Mouse (Mus musculus): Measurements from ENCODE around the gene Stpg3. TPM values are rescaled to one million over a fixed set of nuclear protein-coding genes. Genes with fewer than 3 reads are reported as not detected.
"Not testable (repeated sequence)": the region's sequence is repeated elsewhere in the genome, so short reads cannot be mapped to it uniquely, and the experiment has no call there.

Gene Stpg3
- polyA plus RNA-seq (2016; fragmentation: Nextera tagmentation; extraction: Ambion mirVana): not detected in 2 replicates

DNA sequence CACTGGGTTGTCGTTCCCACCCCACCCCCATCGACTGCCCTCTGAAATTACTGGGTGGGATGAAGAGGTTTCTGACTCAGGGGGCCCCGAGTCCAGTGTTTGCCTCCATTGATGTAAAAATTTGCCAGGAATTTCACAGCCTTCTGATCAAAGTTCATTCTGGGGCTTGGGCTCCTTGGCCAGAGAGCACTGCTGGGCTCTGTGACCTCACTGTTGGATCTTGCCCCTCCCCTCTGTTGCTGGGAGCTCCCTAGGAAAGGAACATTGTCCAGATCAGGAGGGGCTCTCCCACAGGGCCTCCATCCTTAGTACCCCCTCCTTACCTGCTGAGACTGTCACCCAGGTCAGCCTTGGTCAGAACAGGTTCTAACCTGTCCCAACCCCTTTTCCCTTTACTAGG lies at the start of gene Stpg3:
Stpg3 (minus strand) TSS at position 194 of the 400 bp plus-strand sequence.
- Histone ChIP-seq H3K36me3 (replicated peaks) (no peaks in the 10 kb centered on the region), H3K27ac (no peak within 1 kb of the TSS), H3K4me2 (no peak within 1 kb of the TSS), H3K4me3 (replicated peaks) (no peak within 1 kb of the TSS), H3K9me3 (no peaks in the 10 kb centered on the region), H3K27me3 (peaks cover 12% of the 10 kb centered on the region; the same call in 1 of the 2 replicates), H3K4me1 (peaks cover 16% of the 10 kb centered on the region), H3K9ac (no peak within 1 kb of the TSS)
- WGBS: 75% methylated on average over 3 of the region's 3 CpGs
- no peak for ATAC-seq (ENCODE audit: low FRiP score)

GRCm38 (mm10) chr2:25263623-25264285 lies 49.3 kb upstream of the Stpg3 start:
- Histone ChIP-seq H3K4me2 (peak overlapping the region; percentile 99), H3K4me1 (peaks cover 49% of the 10 kb centered on the region), H3K27me3 (peaks cover 24% of the 10 kb centered on the region), H3K36me3 (replicated peaks) (peaks cover 10% of the 10 kb centered on the region), H3K27ac (no peak overlapping the region), H3K4me3 (replicated peaks) (peak overlapping the region; percentile 79), H3K9me3 (no peaks in the 10 kb centered on the region), H3K9ac (peak overlapping the region; percentile 68)
- WGBS: 21% methylated on average over 12 of the region's 12 CpGs
- no peak for ATAC-seq (ENCODE audit: low FRiP score)

DNA sequence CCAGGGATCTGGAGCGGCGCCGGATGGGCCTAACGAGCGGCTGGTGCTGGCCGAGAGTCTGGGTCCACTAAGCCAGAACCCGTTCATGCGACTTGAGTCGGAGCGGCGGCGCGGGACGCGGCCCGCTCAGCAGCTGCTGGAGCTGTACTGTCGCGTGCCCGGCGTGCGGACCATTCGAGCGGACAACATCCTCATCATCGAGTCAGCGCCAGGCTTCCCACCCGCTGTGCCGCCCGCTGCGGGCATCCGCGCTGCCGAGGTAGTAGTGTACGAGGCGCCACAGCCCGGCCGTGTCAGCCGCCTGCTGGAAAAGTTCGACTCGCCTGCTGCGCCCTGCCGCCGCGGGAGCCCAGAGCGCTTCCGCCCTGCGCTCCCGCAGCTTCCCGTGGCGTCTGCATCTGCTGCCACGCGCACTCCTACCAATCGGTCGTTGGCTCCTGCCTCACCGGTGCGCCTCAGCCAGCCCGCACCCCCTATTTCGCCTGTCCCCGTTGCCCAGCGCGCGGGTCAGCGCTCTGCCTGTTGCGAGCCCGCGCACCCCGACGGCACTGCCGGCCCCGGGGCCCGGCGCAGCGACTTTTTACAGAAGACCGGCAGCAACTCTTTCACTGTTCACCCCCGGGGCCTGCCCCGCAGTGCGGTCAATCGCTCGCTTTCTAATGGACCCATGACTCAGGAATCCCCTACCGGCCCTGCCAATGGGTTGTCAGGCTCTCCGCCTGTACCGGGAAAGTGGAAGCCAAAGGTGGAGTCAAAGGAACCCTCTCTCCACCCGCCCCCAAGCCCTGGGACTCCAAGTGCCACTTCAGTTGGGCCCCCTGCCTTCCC lies 48.6 kb upstream of the Stpg3 start:
- Histone ChIP-seq H3K9ac (peak overlapping the region; percentile 68), H3K27me3 (peaks cover 24% of the 10 kb centered on the region), H3K4me3 (replicated peaks) (peak overlapping the region; percentile 79), H3K4me1 (peaks cover 49% of the 10 kb centered on the region), H3K4me2 (peak overlapping the region; percentile 99), H3K9me3 (no peaks in the 10 kb centered on the region), H3K36me3 (replicated peaks) (peaks cover 5% of the 10 kb centered on the region; the same call in 1 of the 2 replicates), H3K27ac (0 out of 2 replicates have a peak overlapping the region, but pooled peaks have one; percentile 36)
- under 1% methylated on average over 74 of the region's 82 CpGs for WGBS
- ATAC-seq (ENCODE audit: low FRiP score): peak; percentile 24

- Histone ChIP-seq H3K9ac (peak within 1 kb of the TSS; percentile 68), H3K4me2 (peak within 1 kb of the TSS; percentile 99), H3K27me3 (peaks cover 24% of the 10 kb centered on the region), H3K9me3 (no peaks in the 10 kb centered on the region), H3K27ac (0 out of 2 replicates have a peak within 1 kb of the TSS, but pooled peaks have one; percentile 36), H3K4me1 (peaks cover 47% of the 10 kb centered on the region), H3K4me3 (replicated peaks) (peak within 1 kb of the TSS; percentile 79), H3K36me3 (replicated peaks) (no peaks in the 10 kb centered on the region)
- peak; percentile 99 for ATAC-seq (ENCODE audit: low FRiP score)
- WGBS: under 1% methylated on average over 34 of the region's 39 CpGs
These were observed 47.9 kb upstream of the Stpg3 start, which contains the start of gene Tprn for GRCm38 (mm10) chr2:25262291-25262767. Tprn (plus strand) TSS chr2:25262618.

- 0 out of 2 replicates have a peak overlapping the region, but pooled peaks have one; percentile 25 for H3K9ac ChIP-seq
- peak overlapping the region; percentile 99 for H3K4me2 ChIP-seq
- no peaks in the 10 kb centered on the region for H3K9me3 ChIP-seq
- H3K36me3 ChIP-seq (replicated peaks): no peaks in the 10 kb centered on the region
- peaks cover 24% of the 10 kb centered on the region for H3K27me3 ChIP-seq
- 0 out of 2 replicates have a peak overlapping the region, but pooled peaks have one; percentile 5 for H3K27ac ChIP-seq
- WGBS: 46% methylated on average over 12 of the region's 12 CpGs
- 0 out of 2 replicates have a peak, but pooled peaks have one; percentile 1 for ATAC-seq (ENCODE audit: low FRiP score)
- H3K4me3 ChIP-seq (replicated peaks): peak overlapping the region; percentile 79
- peaks cover 46% of the 10 kb centered on the region for H3K4me1 ChIP-seq
These were observed 47.4 kb upstream of the Stpg3 start for GRCm38 (mm10) chr2:25261870-25262269.

- Histone ChIP-seq H3K27ac (no peak overlapping the region), H3K27me3 (peaks cover 12% of the 10 kb centered on the region), H3K4me2 (no peak overlapping the region), H3K9me3 (no peaks in the 10 kb centered on the region), H3K4me3 (replicated peaks) (no peak overlapping the region), H3K36me3 (replicated peaks) (no peaks in the 10 kb centered on the region), H3K4me1 (peaks cover 39% of the 10 kb centered on the region), H3K9ac (no peak overlapping the region)
- no peak for ATAC-seq (ENCODE audit: low FRiP score)
- 54% methylated on average over 2 of the region's 2 CpGs for WGBS
These were observed 44.5 kb upstream of the Stpg3 start for GRCm38 (mm10) chr2:25258887-25259286.

DNA sequence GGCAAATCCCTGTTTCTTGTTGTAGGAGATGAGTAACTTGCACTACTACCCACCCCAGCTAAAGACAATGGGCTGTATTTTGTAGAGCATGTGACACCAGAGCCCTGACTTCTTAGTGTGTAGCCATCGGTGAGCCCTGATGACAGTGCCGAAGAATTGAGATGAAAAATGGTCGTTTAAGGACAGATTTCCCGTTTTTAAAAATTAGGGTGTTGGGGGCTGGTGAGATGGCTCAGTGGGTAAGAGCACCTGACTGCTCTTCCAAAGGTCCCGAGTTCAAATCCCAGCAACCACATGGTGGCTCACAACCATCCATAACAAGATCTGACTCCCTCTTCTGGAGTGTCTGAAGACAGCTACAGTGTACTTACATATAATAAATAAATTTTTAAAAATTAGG lies 42.8 kb upstream of the Stpg3 start:
- not testable (repeated sequence) for H3K4me3 ChIP-seq (replicated peaks); H3K4me2 ChIP-seq; ATAC-seq (ENCODE audit: low FRiP score); H3K9ac ChIP-seq; H3K36me3 ChIP-seq (replicated peaks); H3K27me3 ChIP-seq; H3K27ac ChIP-seq; H3K9me3 ChIP-seq
- WGBS: 93% methylated on average over 5 of the region's 5 CpGs
- peaks cover 26% of the 10 kb centered on the region for H3K4me1 ChIP-seq

DNA sequence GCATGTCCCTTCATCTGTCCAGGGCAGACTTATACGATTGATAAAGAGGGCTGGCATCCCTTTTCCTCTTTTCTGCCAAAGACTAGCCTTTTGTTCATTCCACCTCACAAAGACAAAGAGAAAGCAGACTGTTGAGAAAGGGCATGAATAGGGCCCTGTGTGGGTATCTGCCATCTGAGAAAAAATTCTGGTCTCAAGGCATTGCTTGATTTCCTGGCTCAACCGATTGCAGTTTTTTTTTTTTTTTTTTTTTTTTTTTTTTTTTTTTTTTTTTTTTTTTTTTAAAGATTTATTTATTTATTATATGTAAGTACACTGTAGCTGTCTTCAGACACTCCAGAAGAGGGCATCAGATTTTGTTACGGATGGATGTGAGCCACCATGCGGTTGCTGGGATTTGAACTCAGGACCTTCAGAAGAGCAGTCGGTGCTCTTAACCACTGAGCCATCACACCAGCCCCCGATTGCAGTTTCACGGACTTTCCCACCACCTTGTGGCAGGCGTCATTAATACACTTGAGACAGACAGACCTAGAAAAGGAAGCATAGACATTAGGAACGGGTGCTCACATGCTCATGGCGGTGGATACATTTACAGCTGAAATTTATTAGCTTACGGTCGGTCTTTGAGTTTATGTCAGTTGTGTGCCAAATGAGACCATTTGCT lies 42.1 kb upstream of the Stpg3 start:
- not testable (repeated sequence) for H3K27me3 ChIP-seq; H3K27ac ChIP-seq; H3K9me3 ChIP-seq; ATAC-seq (ENCODE audit: low FRiP score); H3K36me3 ChIP-seq (replicated peaks)
- Histone ChIP-seq H3K9ac (peak overlapping the region; percentile 88), H3K4me3 (replicated peaks) (peak overlapping the region; percentile 75), H3K4me2 (peak overlapping the region; percentile 97), H3K4me1 (peaks cover 23% of the 10 kb centered on the region)
- 66% methylated on average over 11 of the region's 12 CpGs for WGBS

GRCm38 (mm10) chr2:25255284-25255779 lies 40.9 kb upstream of the Stpg3 start, which contains the start of gene Tmem203:
Tmem203 (plus strand) TSS chr2:25255439.
- H3K9ac ChIP-seq: peak within 1 kb of the TSS; percentile 88
- WGBS: 0% methylated on average over 39 of the region's 39 CpGs

GRCm38 (mm10) chr2:25252331-25252730 lies 37.9 kb upstream of the Stpg3 start:
- peaks cover 50% of the 10 kb centered on the region for H3K36me3 ChIP-seq (replicated peaks)
- H3K4me1 ChIP-seq: peaks cover 23% of the 10 kb centered on the region
- no peaks in the 10 kb centered on the region for H3K27me3 ChIP-seq
- H3K27ac ChIP-seq: no peak overlapping the region
- ATAC-seq (ENCODE audit: low FRiP score): no peak
- H3K9me3 ChIP-seq: no peaks in the 10 kb centered on the region
- no peak overlapping the region for H3K9ac ChIP-seq
- 96% methylated on average over 1 of the region's 1 CpGs for WGBS
- no peak overlapping the region for H3K4me3 ChIP-seq (replicated peaks)
- no peak overlapping the region for H3K4me2 ChIP-seq

More at GRCm38 (mm10) chr2:25255284-25255779, 40.9 kb upstream of the Stpg3 start, which contains the start of gene Tmem203:
- H3K4me3 ChIP-seq (replicated peaks): peak within 1 kb of the TSS; percentile 75
- no peaks in the 10 kb centered on the region for H3K9me3 ChIP-seq
- peaks cover 23% of the 10 kb centered on the region for H3K4me1 ChIP-seq
- H3K36me3 ChIP-seq (replicated peaks): peaks cover 21% of the 10 kb centered on the region
- peak; percentile 93 for ATAC-seq (ENCODE audit: low FRiP score)
- peak within 1 kb of the TSS; percentile 97 for H3K4me2 ChIP-seq
- H3K27me3 ChIP-seq: no peaks in the 10 kb centered on the region
- H3K27ac ChIP-seq: peak within 1 kb of the TSS; percentile 74

GRCm38 (mm10) chr2:25246183-25247072 lies 32.0 kb upstream of the Stpg3 start, which contains the start of gene AL732309.1:
AL732309.1 (minus strand) TSS chr2:25246863.
- H3K4me2 ChIP-seq: no peak within 1 kb of the TSS
- WGBS: 90% methylated on average over 10 of the region's 10 CpGs
- no peak within 1 kb of the TSS for H3K4me3 ChIP-seq (replicated peaks)
- ATAC-seq (ENCODE audit: low FRiP score): no peak
- no peak within 1 kb of the TSS for H3K9ac ChIP-seq
- H3K9me3 ChIP-seq: no peaks in the 10 kb centered on the region
- no peak within 1 kb of the TSS for H3K27ac ChIP-seq
- H3K36me3 ChIP-seq (replicated peaks): peaks cover 59% of the 10 kb centered on the region
- peaks cover 18% of the 10 kb centered on the region for H3K4me1 ChIP-seq
- peaks cover 11% of the 10 kb centered on the region for H3K27me3 ChIP-seq

Data from forebrain, embryonic 12.5 days (tissue).